Mouse (Mus musculus) hindbrain, embryonic 13.5 days (tissue): ENCODE results near the gene C8g. TPM values are rescaled to one million over a fixed set of nuclear protein-coding genes. Genes with fewer than 3 reads are reported as not detected.

Experiments
- ATAC-seq: fragments of 200-750 bp; cut with Nextera tagmentation; 2 replicates; pipeline ENCODE4 v1.8.0; 2017; ENCODE audit warnings: moderate TSS enrichment; ENCODE audit not compliant: low FRiP score
- H3K27ac ChIP-seq: fragments of 300-500 bp; sonication (generic); 2 replicates; pipeline ENCODE4 v1.5.1; 2015; ENCODE audit warnings: inconsistent platforms, mild to moderate bottlenecking, moderate library complexity
- H3K27me3 ChIP-seq: fragments of 300-500 bp; sonication (generic); 2 replicates; pipeline ENCODE4 v1.6.1; 2015; ENCODE audit warnings: mild to moderate bottlenecking, inconsistent platforms
- H3K36me3 ChIP-seq: fragments of 300-500 bp; sonication (generic); 2 replicates; pipeline ENCODE4 v1.6.1; 2015; ENCODE audit warnings: mild to moderate bottlenecking, inconsistent platforms
- H3K4me1 ChIP-seq: fragments of 300-500 bp; sonication (generic); replicated peaks from 2 replicates; pipeline ENCODE4 v1.6.1; 2015; ENCODE audit warnings: inconsistent platforms
- H3K4me2 ChIP-seq: fragments of 300-500 bp; sonication (generic); 2 replicates; pipeline ENCODE4 v1.6.1; 2015; ENCODE audit warnings: inconsistent platforms, mild to moderate bottlenecking, moderate library complexity
- H3K4me3 ChIP-seq: fragments of 300-500 bp; sonication (generic); 2 replicates; pipeline ENCODE4 v1.5.1; 2015; ENCODE audit warnings: mild to moderate bottlenecking, inconsistent platforms
- H3K9ac ChIP-seq: fragments of 300-500 bp; sonication (generic); 2 replicates; pipeline ENCODE4 v1.6.1; 2015; ENCODE audit warnings: mild to moderate bottlenecking, inconsistent platforms
- H3K9me3 ChIP-seq: fragments of 300-500 bp; sonication (generic); 2 replicates; pipeline ENCODE4 v1.6.1; 2016; ENCODE audit warnings: inconsistent platforms
- WGBS: fragments of 180-500 bp; shearing (Covaris S2); methylation state at CpG from one replicate; pipeline ENCODE4 v1.1.7; 2015; 5-methylcytosine and 5-hydroxymethylcytosine counted together
- polyA plus RNA-seq: library from polyadenylated mRNA; unstranded; fragments of >200 nt; fragmentation: Nextera tagmentation; extraction: Ambion mirVana; gene quantifications from 2 replicates; pipeline ENCODE4 v1.2.1, GENCODE M21; 2015

The C8g gene
- polyA plus RNA-seq, 1 experiment from 2014 or later = 5.4 TPM

DNA sequence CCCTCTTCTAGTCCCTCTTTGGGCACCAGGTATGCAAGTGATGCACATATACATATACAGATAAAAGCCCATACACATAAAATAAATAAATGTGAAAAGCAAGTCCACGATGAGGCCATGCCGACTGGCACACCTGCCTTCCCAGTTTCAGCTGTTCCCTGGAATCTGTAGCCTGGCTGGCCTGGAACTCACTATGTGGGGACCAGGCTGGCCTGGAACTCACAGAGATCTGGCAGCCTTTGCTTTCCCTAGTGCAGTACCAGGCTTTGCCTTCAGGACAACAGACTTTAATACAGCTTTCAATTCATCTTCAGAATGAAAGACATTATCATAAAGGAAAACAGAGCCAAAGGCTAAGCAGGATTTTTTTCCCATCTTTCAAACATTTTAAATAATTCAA lies 32.2 kb upstream of the C8g start:
- H3K9me3 ChIP-seq = no peaks in the 10 kb centered on the region
- no peaks in the 10 kb centered on the region for H3K27me3 ChIP-seq
- no peak overlapping the region for H3K4me2 ChIP-seq
- H3K4me1 ChIP-seq = no peaks in the 10 kb centered on the region
- no peak overlapping the region for H3K9ac ChIP-seq
- no peak overlapping the region for H3K27ac ChIP-seq
- H3K36me3 ChIP-seq = peaks cover 57% of the 10 kb centered on the region
- H3K4me3 ChIP-seq = no peak overlapping the region
- WGBS = 91% methylated on average over 2 of the region's 2 CpGs
- ATAC-seq = no peak

DNA sequence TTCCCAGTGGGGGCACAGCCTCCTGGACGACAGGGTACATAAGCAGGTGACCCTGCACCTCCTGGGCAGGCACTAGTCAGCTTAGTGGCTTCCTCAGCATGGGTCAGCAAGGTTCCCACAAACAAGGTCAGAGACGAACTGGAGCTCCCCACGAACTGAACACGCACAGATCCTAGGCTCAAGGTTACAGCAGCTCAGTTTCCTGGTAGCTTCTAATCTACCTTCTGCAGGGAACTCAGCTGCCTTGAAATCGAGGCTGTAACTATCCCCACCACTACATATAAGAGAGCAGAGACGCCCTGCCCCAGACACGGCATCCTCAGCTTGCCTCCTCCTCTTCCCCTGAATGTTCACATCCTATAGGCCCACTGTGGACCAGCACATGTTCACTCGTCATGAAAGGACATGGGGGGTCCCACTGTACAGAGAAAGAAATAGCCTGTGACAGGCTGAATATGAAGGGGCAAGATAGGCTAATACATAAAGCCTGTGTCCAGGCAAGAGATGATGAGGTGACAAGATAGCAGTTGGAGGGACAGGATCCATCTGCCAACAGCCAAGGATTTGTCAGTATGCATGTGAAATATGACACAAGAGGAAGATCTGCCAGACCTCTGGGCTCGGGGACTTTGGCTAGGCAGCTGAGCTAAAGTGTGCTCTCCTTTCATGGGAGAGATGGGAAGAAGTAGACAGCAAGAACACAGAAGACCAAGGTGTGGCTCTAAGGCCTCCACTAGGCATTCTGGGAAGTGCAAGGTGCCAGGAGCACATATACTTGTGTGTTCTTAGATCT lies 25.2 kb upstream of the C8g start:
- Histone ChIP-seq H3K27me3 (no peaks in the 10 kb centered on the region), H3K9me3 (no peaks in the 10 kb centered on the region), H3K4me2 (no peak overlapping the region), H3K4me1 (no peaks in the 10 kb centered on the region), H3K27ac (no peak overlapping the region), H3K36me3 (peaks cover 87% of the 10 kb centered on the region), H3K4me3 (no peak overlapping the region), H3K9ac (no peak overlapping the region)
- no peak for ATAC-seq
- WGBS = 91% methylated on average over 9 of the region's 9 CpGs

DNA sequence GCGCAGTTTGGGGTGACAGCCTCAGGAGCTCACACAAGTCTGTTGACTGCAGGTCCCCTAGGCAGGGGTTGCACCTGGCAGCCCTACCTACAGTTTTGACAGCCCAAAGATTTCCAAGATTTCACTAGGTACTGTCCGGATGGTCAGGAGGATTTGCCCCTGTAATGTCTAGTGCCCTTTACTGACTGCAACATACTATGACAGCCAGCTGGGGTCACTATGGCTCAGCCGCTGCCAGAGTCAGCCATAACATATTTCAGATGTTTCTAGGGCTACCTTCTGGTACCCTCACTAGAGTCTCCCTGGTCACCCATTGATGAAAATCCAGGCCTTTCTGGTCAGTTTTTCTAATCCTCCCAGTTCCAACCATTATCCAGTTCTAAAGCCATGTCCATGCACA lies 8.4 kb upstream of the C8g start:
- H3K4me2 ChIP-seq = no peak overlapping the region
- ATAC-seq = no peak
- H3K4me3 ChIP-seq = no peak overlapping the region
- H3K36me3 ChIP-seq = peaks cover 22% of the 10 kb centered on the region
- no peaks in the 10 kb centered on the region for H3K9me3 ChIP-seq
- H3K9ac ChIP-seq = no peak overlapping the region
- no peaks in the 10 kb centered on the region for H3K4me1 ChIP-seq
- no peaks in the 10 kb centered on the region for H3K27me3 ChIP-seq
- WGBS = 68% methylated on average over 3 of the region's 3 CpGs
- no peak overlapping the region for H3K27ac ChIP-seq

DNA sequence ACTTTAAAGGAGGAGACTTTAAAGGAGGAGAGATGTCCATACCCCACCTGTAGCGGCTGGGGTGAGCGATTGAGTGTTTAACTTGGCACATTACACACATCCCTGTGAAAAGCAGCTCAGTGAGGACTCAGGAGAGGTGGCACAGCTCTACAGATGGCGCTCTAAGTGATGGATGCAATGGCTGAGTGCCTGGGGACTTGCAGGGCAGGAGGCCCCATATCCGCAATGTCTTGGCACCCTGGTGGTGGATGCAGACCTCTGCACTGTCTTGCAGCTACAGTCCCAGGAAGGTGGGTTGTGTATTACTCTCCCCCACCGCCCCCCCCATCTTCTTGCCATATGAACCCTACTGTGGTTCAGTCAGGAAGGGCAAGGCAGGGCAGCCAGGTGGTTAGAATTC lies 5.4 kb upstream of the C8g start:
- Histone ChIP-seq H3K4me3 (no peak overlapping the region), H3K27ac (no peak overlapping the region), H3K4me2 (no peak overlapping the region), H3K27me3 (no peaks in the 10 kb centered on the region), H3K9ac (no peak overlapping the region), H3K4me1 (peaks cover 6% of the 10 kb centered on the region), H3K36me3 (peaks cover 47% of the 10 kb centered on the region), H3K9me3 (no peaks in the 10 kb centered on the region)
- ATAC-seq = no peak
- 40% methylated on average over 5 of the region's 5 CpGs for WGBS

DNA sequence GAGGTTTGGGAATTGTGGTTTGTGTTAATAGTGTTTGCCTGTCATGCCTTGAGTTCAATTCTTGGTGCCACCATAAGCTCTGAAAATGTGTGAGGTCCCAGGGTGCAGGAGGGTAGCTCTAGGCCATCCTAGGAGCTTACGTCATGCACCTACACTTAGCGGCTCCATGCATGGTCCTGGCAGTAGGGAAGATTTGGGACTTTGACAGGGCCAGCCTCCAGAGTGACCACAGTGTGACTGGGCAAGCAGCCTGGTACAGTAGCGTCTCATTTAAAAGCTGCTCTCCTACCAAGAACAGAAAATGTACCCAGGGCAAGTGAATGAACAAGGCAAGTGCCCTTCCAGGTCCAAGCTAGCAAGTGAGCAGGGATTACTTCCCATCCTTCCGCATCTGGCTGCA lies 4.3 kb upstream of the C8g start:
- Histone ChIP-seq H3K4me3 (no peak overlapping the region), H3K4me2 (no peak overlapping the region), H3K36me3 (peaks cover 47% of the 10 kb centered on the region), H3K27me3 (no peaks in the 10 kb centered on the region), H3K4me1 (peaks cover 14% of the 10 kb centered on the region), H3K9ac (no peak overlapping the region), H3K27ac (no peak overlapping the region), H3K9me3 (no peaks in the 10 kb centered on the region)
- WGBS = 88% methylated on average over 4 of the region's 4 CpGs
- no peak for ATAC-seq

DNA sequence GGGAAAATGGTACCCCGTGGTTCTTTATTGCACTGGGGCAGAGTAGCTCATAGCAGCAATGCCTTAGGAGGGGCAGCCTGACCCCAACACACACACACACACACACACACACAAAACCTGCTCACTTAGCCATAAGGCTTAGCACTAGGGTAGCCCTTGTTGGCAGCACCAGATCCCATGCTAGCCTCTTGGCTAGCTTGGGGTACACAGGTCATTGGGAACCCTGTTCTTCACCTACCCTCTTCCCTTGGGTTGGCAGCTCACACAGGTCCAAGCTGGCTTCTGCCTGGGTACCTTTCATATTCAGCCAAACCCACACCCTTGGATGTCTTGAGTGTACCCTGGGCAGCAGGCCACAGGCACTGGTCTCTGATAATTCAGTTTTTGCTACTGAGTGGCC lies 3.5 kb upstream of the C8g start:
- no peaks in the 10 kb centered on the region for H3K9me3 ChIP-seq
- H3K4me3 ChIP-seq = no peak overlapping the region
- no peak for ATAC-seq
- H3K4me1 ChIP-seq = peaks cover 18% of the 10 kb centered on the region
- H3K9ac ChIP-seq = no peak overlapping the region
- 100% methylated on average over 1 of the region's 1 CpGs for WGBS
- no peak overlapping the region for H3K4me2 ChIP-seq
- peaks cover 47% of the 10 kb centered on the region for H3K36me3 ChIP-seq
- no peaks in the 10 kb centered on the region for H3K27me3 ChIP-seq
- no peak overlapping the region for H3K27ac ChIP-seq

DNA sequence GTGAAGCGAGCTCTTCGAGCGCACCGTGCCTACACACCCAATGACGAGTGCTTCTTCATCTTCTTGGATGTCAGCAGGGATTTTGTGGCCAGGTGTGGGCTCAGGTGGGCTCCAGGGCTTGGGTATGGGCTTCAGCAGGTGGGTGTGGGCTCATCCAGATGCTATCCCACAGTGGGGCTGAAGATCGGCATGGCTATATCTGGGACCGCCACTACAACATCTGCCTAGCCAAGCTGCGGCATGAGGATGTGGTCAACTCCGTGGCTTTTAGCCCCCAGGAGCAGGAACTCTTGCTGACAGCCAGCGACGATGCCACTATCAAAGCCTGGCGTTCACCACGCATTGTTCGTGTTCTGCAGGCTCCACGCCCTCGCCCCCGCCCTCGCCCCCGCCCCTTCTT lies 3.0 kb upstream of the C8g start:
- no peak overlapping the region for H3K4me2 ChIP-seq
- H3K9ac ChIP-seq = no peak overlapping the region
- 93% methylated on average over 19 of the region's 19 CpGs for WGBS
- H3K4me3 ChIP-seq = no peak overlapping the region
- ATAC-seq = no peak
- peaks cover 19% of the 10 kb centered on the region for H3K4me1 ChIP-seq
- H3K9me3 ChIP-seq = no peaks in the 10 kb centered on the region
- no peaks in the 10 kb centered on the region for H3K27me3 ChIP-seq
- no peak overlapping the region for H3K27ac ChIP-seq
- H3K36me3 ChIP-seq = peaks cover 47% of the 10 kb centered on the region

DNA sequence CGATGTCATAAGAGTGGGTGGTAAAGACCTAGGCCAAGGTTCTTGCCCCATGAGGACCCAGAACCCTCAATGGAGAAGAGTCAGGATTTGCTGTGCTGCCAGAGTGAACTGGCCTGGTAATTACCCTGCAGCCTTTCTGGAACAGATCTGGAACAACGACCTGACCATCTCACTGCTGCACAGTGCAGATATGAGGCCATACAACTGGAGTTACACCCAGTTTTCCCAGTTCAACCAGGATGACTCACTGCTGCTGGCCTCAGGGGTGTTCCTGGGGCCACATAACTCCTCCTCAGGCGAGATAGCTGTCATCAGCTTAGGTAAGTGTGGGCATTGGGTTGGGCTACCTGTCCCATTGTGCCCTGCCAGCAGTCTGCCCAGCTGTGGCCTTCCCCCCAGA lies 1.2 kb upstream of the C8g start:
- H3K4me2 ChIP-seq = no peak overlapping the region
- H3K4me1 ChIP-seq = peaks cover 19% of the 10 kb centered on the region
- H3K4me3 ChIP-seq = no peak overlapping the region
- no peaks in the 10 kb centered on the region for H3K27me3 ChIP-seq
- WGBS = 95% methylated on average over 3 of the region's 3 CpGs
- no peaks in the 10 kb centered on the region for H3K9me3 ChIP-seq
- no peak for ATAC-seq
- H3K36me3 ChIP-seq = peaks cover 47% of the 10 kb centered on the region
- H3K27ac ChIP-seq = no peak overlapping the region
- H3K9ac ChIP-seq = no peak overlapping the region; the same call in 1 of the 2 replicates

DNA sequence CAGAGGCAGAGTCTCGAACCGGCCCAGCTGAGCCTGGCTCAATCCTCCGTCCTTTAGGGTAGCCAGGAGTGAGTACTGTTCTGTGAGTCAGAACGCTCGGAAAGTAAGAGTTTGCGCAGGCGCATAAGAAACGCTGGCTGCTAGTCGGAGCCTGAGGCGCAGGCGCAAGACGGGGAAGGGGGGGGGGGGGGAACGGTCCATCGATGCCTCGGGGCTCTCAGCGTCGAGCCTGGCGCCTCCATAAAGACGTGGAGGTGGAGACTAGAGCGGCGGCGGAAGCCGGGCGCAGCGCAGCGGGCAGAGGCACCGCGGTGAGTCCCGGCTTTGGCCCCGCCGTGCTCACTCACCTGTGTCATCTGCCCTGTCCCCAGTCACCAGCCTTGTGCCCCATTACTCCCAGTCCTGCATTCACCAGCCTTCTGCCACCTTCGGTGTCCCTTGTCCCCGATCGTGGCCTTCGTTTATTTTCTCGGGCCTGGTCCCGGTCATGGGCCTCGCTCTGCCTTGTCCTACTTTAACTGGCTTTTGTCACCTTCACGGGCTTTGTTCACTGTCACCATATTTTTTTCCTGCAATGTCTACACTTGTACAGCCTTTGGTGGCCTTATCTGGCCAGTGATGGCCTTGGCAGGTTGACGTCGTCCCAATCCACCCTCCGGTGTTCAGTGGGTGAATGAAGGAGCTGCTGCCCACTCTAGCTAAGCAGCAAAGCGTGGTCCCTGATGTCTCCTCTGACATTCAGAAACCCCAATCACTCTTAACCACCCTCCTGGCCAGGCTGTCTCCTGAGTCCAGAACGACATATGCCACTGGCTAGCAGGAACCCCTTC lies 728 bp downstream of the C8g start, which contains the start of gene Fbxw5:
Gene Fbxw5, plus strand, starts transcription at position 175 of the 830 bp plus-strand sequence.
- no peaks in the 10 kb centered on the region for H3K27me3 ChIP-seq
- H3K9ac ChIP-seq = peak within 1 kb of the TSS; percentile 98
- peak within 1 kb of the TSS; percentile 89 for H3K27ac ChIP-seq
- H3K9me3 ChIP-seq = no peaks in the 10 kb centered on the region
- H3K4me2 ChIP-seq = peak within 1 kb of the TSS; percentile 100
- peaks cover 19% of the 10 kb centered on the region for H3K4me1 ChIP-seq
- peak; percentile 86 for ATAC-seq
- WGBS = 2% methylated on average over 34 of the region's 44 CpGs
- peaks cover 34% of the 10 kb centered on the region for H3K36me3 ChIP-seq
- H3K4me3 ChIP-seq = peak within 1 kb of the TSS; percentile 90

DNA sequence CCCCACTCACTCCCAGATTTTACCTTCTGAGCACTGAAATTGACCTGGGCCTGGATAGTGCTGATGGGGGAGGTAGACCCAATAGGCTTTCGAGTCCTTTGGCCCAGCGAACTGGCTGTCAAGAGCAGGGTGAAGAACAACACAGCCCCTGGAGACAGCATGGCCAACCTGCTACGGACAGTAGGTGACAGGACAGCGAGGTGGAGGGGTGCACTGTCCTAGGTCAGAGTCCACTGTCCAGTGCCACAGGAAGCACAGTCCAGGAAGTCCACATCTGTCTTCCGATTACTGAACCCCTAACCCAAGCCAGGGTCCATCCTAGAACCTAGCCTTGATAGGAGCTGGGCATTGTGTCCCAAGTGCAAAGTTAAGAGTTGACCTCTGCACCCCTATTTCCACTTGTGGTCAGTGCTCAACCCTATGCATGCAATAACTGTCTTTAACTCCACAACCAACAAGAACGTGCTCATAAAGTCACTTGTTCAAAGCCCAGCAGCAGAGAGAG lies 1.4 kb downstream of the C8g start:
- H3K4me1 ChIP-seq = peaks cover 19% of the 10 kb centered on the region
- H3K9me3 ChIP-seq = no peaks in the 10 kb centered on the region
- H3K27me3 ChIP-seq = no peaks in the 10 kb centered on the region
- H3K9ac ChIP-seq = peak overlapping the region; percentile 66; the same call in 1 of the 2 replicates
- H3K27ac ChIP-seq = peak overlapping the region; percentile 73
- peak overlapping the region; percentile 100 for H3K4me2 ChIP-seq
- WGBS = 70% methylated on average over 6 of the region's 6 CpGs
- H3K4me3 ChIP-seq = peak overlapping the region; percentile 90
- peak; percentile 53 for ATAC-seq
- H3K36me3 ChIP-seq = peaks cover 28% of the 10 kb centered on the region

DNA sequence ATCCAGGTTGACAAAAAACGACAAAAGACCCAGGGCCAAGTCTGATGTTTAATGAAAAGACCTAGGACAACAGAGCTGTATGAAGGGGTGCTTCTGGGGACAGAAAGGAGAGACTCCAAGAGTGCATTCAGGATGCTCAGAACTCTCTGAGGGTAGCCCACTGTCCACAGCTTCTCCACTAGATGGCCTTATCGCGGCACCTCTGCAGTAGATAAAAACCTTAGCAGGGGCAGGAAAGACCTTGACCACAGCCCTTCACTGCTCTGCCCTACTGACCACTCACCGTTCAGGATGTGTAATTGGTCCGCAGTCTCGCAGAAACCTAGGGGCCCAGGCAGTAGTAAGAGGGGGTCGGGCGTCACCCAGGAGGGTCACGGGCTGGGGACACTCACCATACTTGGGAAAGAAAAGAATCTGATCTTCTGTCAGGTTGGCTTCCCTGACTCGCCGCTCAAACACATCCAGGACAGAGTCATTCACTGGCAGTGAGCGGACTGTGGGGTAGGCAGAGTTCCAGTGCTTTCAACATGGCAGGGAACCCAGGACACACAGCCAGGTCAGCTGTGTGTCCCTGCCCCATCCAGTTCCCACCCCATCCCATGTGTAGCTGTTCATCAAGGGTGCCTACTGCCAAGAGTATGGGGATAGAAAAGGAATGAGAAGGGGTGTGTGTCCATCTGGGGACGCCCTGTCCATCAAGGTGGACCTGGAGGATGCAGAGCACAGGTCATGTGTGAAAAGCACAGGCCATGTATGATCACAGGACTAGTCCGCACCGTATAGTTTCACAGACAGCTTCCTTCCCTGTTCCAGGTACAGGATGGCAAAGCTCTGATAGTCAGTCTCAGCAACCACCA lies 2.7 kb downstream of the C8g start:
- peaks cover 15% of the 10 kb centered on the region for H3K36me3 ChIP-seq
- WGBS = 74% methylated on average over 15 of the region's 15 CpGs
- no peak for ATAC-seq
- H3K27ac ChIP-seq = no peak overlapping the region
- no peak overlapping the region for H3K9ac ChIP-seq
- no peak overlapping the region for H3K4me2 ChIP-seq
- H3K4me1 ChIP-seq = peaks cover 19% of the 10 kb centered on the region
- no peaks in the 10 kb centered on the region for H3K9me3 ChIP-seq
- H3K27me3 ChIP-seq = no peaks in the 10 kb centered on the region
- no peak overlapping the region for H3K4me3 ChIP-seq
